Mouse (Mus musculus) limb, embryonic 14.5 days (tissue): ENCODE results near the gene Ttc32. TPM values are rescaled to one million over a fixed set of nuclear protein-coding genes. Genes with fewer than 3 reads are reported as not detected.

ENCODE experiments used
- ATAC-seq: fragments of 200-750 bp; cut with Nextera tagmentation; 2 replicates; pipeline ENCODE4 v1.8.0; 2017; ENCODE audit warnings: low read depth, moderate number of reproducible peaks, moderate TSS enrichment; ENCODE audit not compliant: low FRiP score
- DNase-seq: peaks from one replicate; pipeline ENCODE4 v3.0.0-alpha.2; 2015; ENCODE audit warnings: low spot score
- H3K27ac ChIP-seq: fragments of 300-500 bp; sonication (generic); replicated peaks from 2 replicates; pipeline ENCODE4 v1.5.1; 2014; ENCODE audit warnings: low read depth, mild to moderate bottlenecking, low read length, moderate library complexity, mixed read lengths
- H3K27me3 ChIP-seq: fragments of 300-500 bp; sonication (generic); 2 replicates; pipeline ENCODE4 v1.6.1; 2014; ENCODE audit warnings: low read length, mixed read lengths; ENCODE audit not compliant: control insufficient read depth, insufficient read depth
- H3K36me3 ChIP-seq: fragments of 300-500 bp; sonication (generic); 2 replicates; pipeline ENCODE4 v1.6.1; 2014; ENCODE audit warnings: mild to moderate bottlenecking, low read length, moderate library complexity, mixed read lengths; ENCODE audit not compliant: control insufficient read depth, insufficient read depth
- H3K4me1 ChIP-seq: fragments of 300-500 bp; sonication (generic); 2 replicates; pipeline ENCODE4 v1.6.1; 2014; ENCODE audit warnings: antibody characterized with exemption, low read length, mixed read lengths; ENCODE audit not compliant: control insufficient read depth, insufficient read depth
- H3K4me2 ChIP-seq: fragments of 300-500 bp; sonication (generic); replicated peaks from 2 replicates; pipeline ENCODE4 v1.6.1; 2014; ENCODE audit warnings: low read depth, mild to moderate bottlenecking, low read length, moderate library complexity; ENCODE audit not compliant: severe bottlenecking
- H3K4me3 ChIP-seq: fragments of 300-500 bp; sonication (generic); replicated peaks from 2 replicates; pipeline ENCODE4 v1.5.1; 2014; ENCODE audit warnings: low read length
- H3K9ac ChIP-seq: fragments of 300-500 bp; sonication (generic); 2 replicates; pipeline ENCODE4 v1.6.1; 2014; ENCODE audit warnings: mild to moderate bottlenecking, low read depth, low read length, moderate library complexity; ENCODE audit not compliant: severe bottlenecking
- H3K9me3 ChIP-seq: fragments of 300-500 bp; sonication (generic); 2 replicates; pipeline ENCODE4 v1.6.1; 2016; ENCODE audit warnings: low read length; ENCODE audit not compliant: control insufficient read depth
- POLR2A ChIP-seq: fragments of 200-500 bp; IDR thresholded peaks from 2 replicates; pipeline ENCODE4 v1.8.0; 2012; ENCODE audit warnings: inconsistent platforms, mild to moderate bottlenecking, moderate library complexity, borderline replicate concordance; ENCODE audit not compliant: insufficient read depth, insufficient read length; ENCODE audit errors: extremely low read depth
- WGBS: fragments of 180-500 bp; shearing (Covaris S2); extraction: QIAGEN DNeasy Blood & Tissue Kit; methylation state at CpG from one replicate; pipeline ENCODE4 v1.1.7; 2014; 5-methylcytosine and 5-hydroxymethylcytosine counted together
- polyA plus RNA-seq, 2 experiments: library from polyadenylated mRNA; depleted of rRNA in 1 of 2; stranded (reverse) in 1 of 2; unstranded in 1 of 2; fragments of >200 nt; fragmentation: Nextera tagmentation in 1 of 2; extraction: Ambion mirVana in 1 of 2; gene quantifications; 2 replicates each; pipeline versions ENCODE4 v1.2.1 to v1.2.3; 2012 to 2014

The Ttc32 gene
- polyA plus RNA-seq (2012; rRNA removed) (8.4 and 9.1 TPM in 2 replicates), polyA plus RNA-seq (2014; fragmentation: Nextera tagmentation; extraction: Ambion mirVana) (13.4 and 15.0 TPM in 2 replicates)

- ATAC-seq, result peak; percentile 95
- under 1% methylated on average over 66 of the region's 69 CpGs for WGBS
These were observed at the start of gene Ttc32 for GRCm38 (mm10) chr12:9029888-9030723. Gene Ttc32 (plus strand): TSS chr12:9029997.

DNA sequence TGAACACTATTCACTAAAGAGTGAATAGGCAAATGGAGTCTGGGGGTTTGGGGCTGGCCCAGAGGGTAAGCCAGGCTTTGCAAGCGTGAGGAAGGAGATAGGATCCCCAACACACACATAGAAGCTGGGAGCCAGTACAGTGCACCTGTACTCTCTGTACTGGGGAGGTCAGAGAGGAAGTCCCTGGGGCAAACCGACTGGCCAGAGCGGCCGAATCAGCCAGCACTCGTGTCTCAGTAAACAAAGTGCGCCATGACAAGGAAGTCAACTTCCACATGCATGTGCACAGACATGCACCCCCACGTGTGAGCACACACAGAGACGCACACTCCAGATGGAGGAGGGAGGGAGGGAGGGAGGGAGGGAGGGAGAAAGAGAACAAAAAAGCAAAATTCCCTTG, 36.6 kb upstream of the Ttc32 start:
- H3K4me1 ChIP-seq, result no peaks in the 10 kb centered on the region
- no peaks in the 10 kb centered on the region for H3K9me3 ChIP-seq
- WGBS, result 79% methylated on average over 8 of the region's 8 CpGs
- DNase-seq (no peak), ATAC-seq (no peak)
- H3K4me2 ChIP-seq, result no peak overlapping the region
- peaks cover 16% of the 10 kb centered on the region for H3K36me3 ChIP-seq
- H3K4me3 ChIP-seq, result no peak overlapping the region
- H3K27ac ChIP-seq, result no peak overlapping the region
- H3K27me3 ChIP-seq, result no peaks in the 10 kb centered on the region
- no peak overlapping the region for H3K9ac ChIP-seq
- no peak for TF ChIP-seq POLR2A

More at GRCm38 (mm10) chr12:9029888-9030723, at the start of gene Ttc32:
- Histone ChIP-seq H3K9me3 (no peaks in the 10 kb centered on the region), H3K36me3 (peaks cover 13% of the 10 kb centered on the region), H3K27me3 (no peaks in the 10 kb centered on the region), H3K4me3 (peak within 1 kb of the TSS; percentile 57), H3K4me1 (peaks cover 6% of the 10 kb centered on the region; the same call in 1 of the 2 replicates), H3K27ac (peak within 1 kb of the TSS; percentile 96), H3K9ac (peak within 1 kb of the TSS; percentile 85), H3K4me2 (peak within 1 kb of the TSS; percentile 55)
- TF ChIP-seq POLR2A, result peak; percentile 97; the same call in 1 of the 2 replicates
- peak; percentile 96 for DNase-seq

DNA sequence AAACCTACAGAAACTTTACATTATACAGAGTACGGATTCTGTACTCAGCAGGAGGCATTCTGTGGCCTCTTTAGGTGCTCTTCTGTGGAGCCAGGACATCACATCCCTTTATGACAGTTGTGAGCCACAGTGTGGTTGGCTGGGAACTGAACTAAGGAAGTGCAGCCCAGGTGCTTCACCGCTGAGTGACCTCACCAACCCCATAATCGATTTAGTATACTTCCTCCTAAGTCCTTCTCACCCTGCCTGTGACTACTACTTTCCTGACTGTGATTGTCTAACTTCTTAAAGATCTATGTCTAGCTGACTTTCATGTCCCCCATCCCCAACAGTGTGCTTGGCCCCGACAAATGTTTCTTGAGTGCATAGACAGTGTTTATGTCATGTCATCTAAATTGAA, 31.5 kb upstream of the Ttc32 start:
- Histone ChIP-seq H3K9ac (no peak overlapping the region), H3K27me3 (no peaks in the 10 kb centered on the region), H3K4me2 (no peak overlapping the region), H3K4me3 (no peak overlapping the region), H3K36me3 (peaks cover 7% of the 10 kb centered on the region; the same call in 1 of the 2 replicates), H3K4me1 (no peaks in the 10 kb centered on the region), H3K27ac (no peak overlapping the region), H3K9me3 (no peaks in the 10 kb centered on the region)
- no peak for TF ChIP-seq POLR2A
- WGBS, result 89% methylated on average over 4 of the region's 4 CpGs
- ATAC-seq (no peak), DNase-seq (no peak)

DNA sequence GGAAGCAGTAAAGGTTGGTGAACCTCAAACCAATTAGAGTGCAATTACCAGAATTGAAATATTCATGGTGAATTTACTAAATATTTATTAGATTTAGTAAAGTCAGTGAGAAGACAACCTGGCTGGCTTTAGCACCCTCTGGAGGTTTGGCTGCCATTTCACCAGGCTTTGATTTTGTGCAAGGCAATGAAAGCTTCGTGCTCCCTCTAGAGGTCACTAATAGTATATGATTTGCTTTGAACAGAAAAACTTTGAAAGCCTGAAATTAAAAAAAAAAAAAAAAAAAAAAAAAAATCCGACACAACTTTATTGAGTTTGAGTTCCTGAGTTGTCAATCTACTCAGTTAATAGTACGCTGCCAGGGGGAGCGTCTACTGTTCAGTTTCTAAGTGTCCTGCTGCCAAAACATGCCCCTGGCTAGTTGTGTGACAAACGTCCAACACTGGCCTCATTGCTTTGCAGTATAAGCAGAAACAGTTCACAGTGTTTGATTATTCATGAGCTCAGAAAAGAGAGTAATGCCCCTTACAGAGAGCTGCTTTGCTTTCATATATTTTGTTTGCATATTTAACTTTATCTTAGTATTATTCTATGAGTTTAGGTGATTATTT, 27.7 kb upstream of the Ttc32 start:
- no peaks in the 10 kb centered on the region for H3K27me3 ChIP-seq
- ATAC-seq (no peak), DNase-seq (peak; percentile 95)
- H3K4me3 ChIP-seq, result no peak overlapping the region
- H3K9me3 ChIP-seq, result no peaks in the 10 kb centered on the region
- no peaks in the 10 kb centered on the region for H3K4me1 ChIP-seq
- H3K9ac ChIP-seq, result no peak overlapping the region
- peaks cover 3% of the 10 kb centered on the region; the same call in 1 of the 2 replicates for H3K36me3 ChIP-seq
- 11% methylated on average over 5 of the region's 5 CpGs for WGBS
- H3K27ac ChIP-seq, result no peak overlapping the region
- H3K4me2 ChIP-seq, result no peak overlapping the region
- TF ChIP-seq POLR2A, result no peak

- no peak for ATAC-seq
- DNase-seq, result no peak
- no peak overlapping the region for H3K27ac ChIP-seq
- no peaks in the 10 kb centered on the region for H3K9me3 ChIP-seq
- H3K4me3 ChIP-seq, result no peak overlapping the region
- no peak overlapping the region for H3K9ac ChIP-seq
- H3K36me3 ChIP-seq, result peaks cover 17% of the 10 kb centered on the region; the same call in 1 of the 2 replicates
- 53% methylated on average over 4 of the region's 4 CpGs for WGBS
- H3K4me2 ChIP-seq, result no peak overlapping the region
- H3K4me1 ChIP-seq, result no peaks in the 10 kb centered on the region
- H3K27me3 ChIP-seq, result no peaks in the 10 kb centered on the region
- no peak for TF ChIP-seq POLR2A
These were observed 22.7 kb upstream of the Ttc32 start for GRCm38 (mm10) chr12:9007146-9007545.
